ENCODE assay signal across 18 mouse cellular contexts in genomic region chr2:85227816-85228335, GRCm38 (mm10). TPM values are rescaled to one million over a fixed set of nuclear protein-coding genes. Genes with fewer than 3 reads are reported as not detected.
"Had no signal": no experiment of that assay in that cellular context is flagged by ENCODE, and none has a peak within 500 bp of the region (broad histone marks: within the 10 kb centered on the region; RNA-seq: fewer than 3 reads in every experiment).

No protein-coding gene starts in this region.

- H3K9me3 ChIP-seq: liver, embryonic 13.5 days; midbrain, embryonic 12.5 days; neural tube, embryonic 12.5 days; neural tube, embryonic 15.5 days had no signal

- H3K27ac ChIP-seq: liver, embryonic 13.5 days; midbrain, embryonic 12.5 days; neural tube, embryonic 12.5 days; neural tube, embryonic 15.5 days; stomach, postnatal 0 days had no signal

- DNase-seq: kidney, adult 9 months; kidney, postnatal 14 days; kidney, postnatal 4 days; liver, embryonic 13.5 days; lung, adult 2 months; lung, postnatal 14 days; lung, postnatal 4 days; right cerebral cortex, adult 18-20 months; right cerebral cortex, postnatal 14 days; right cerebral cortex, postnatal 4 days; thymus, adult 2 months; thymus, postnatal 14 days; thymus, postnatal 4 days had no signal

- H3K4me2 ChIP-seq: liver, embryonic 13.5 days; midbrain, embryonic 12.5 days; neural tube, embryonic 12.5 days; neural tube, embryonic 15.5 days had no signal

- H3K36me3 ChIP-seq: liver, embryonic 13.5 days; midbrain, embryonic 12.5 days; neural tube, embryonic 12.5 days; neural tube, embryonic 15.5 days had no signal

- H3K4me3 ChIP-seq: liver, embryonic 13.5 days; midbrain, embryonic 12.5 days; neural tube, embryonic 12.5 days; neural tube, embryonic 15.5 days had no signal

- H3K27me3 ChIP-seq: liver, embryonic 13.5 days; midbrain, embryonic 12.5 days; neural tube, embryonic 12.5 days; neural tube, embryonic 15.5 days had no signal

- H3K9ac ChIP-seq: liver, embryonic 13.5 days; midbrain, embryonic 12.5 days; neural tube, embryonic 12.5 days; neural tube, embryonic 15.5 days had no signal

- H3K4me1 ChIP-seq: liver, embryonic 13.5 days; neural tube, embryonic 12.5 days had no signal

RNA-seq across cellular contexts. Expression of gene Lrrc55, which starts 30.9 kb away (rescaled TPM):
- polyA plus RNA-seq: liver, adult 2 months had no signal
